ENCODE assay signal across 24 mouse cellular contexts in the genomic region with DNA sequence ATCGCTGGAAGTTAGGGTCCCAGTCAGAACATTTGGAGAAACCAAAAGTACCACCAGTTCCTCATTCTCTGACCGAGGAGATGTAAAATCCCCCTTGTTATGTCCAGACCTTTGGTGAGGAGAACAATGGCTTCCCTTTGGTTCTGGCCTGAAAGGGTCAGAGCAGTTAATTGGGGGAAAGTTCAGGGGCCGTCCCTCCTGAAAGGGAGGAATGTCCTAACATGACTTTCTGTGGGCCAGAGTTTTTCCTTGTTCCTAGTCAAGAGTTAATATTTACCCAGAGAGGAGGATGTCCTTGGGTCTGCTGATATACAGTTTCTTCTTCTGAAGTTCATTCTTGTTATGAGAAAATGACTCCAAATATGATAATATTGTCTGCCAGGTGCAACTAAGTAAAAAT. TPM values are rescaled to one million over a fixed set of nuclear protein-coding genes. Genes with fewer than 3 reads are reported as not detected.
A peak's percentile ranks its signal among the peaks of the same experiment; 100 is the strongest.
DNase-seq lines count a peak whose midpoint lies in the region; ATAC-seq and TF ChIP-seq lines count a peak whose summit lies in the region.
"Not testable (repeated sequence)": the region's sequence is repeated elsewhere in the genome, so short reads cannot be mapped to it uniquely, and the experiment has no call there.
"Had no signal": no experiment of that assay in that cellular context is flagged by ENCODE, and none has a peak within 500 bp of the region (broad histone marks: within the 10 kb centered on the region; RNA-seq: fewer than 3 reads in every experiment).

No protein-coding gene starts in this region.

- H3K27me3 ChIP-seq in intestine, postnatal 0 days (replicated peaks; ENCODE audit: control insufficient read depth, insufficient read depth, low read length); liver, adult 2 months (ENCODE audit: control insufficient read depth, insufficient read depth, low read length); spleen, adult 2 months (ENCODE audit: control insufficient read depth, insufficient read depth, low read length): not testable (repeated sequence)

- H3K36me3 ChIP-seq in intestine, postnatal 0 days (ENCODE audit: control insufficient read depth, insufficient read depth); liver, adult 2 months (ENCODE audit: control insufficient read depth, insufficient read depth, low read length); spleen, adult 2 months (ENCODE audit: control insufficient read depth, insufficient read depth, low read length): not testable (repeated sequence)

- H3K9me3 ChIP-seq in intestine, postnatal 0 days (ENCODE audit: control insufficient read depth) = not testable (repeated sequence)

- not testable (repeated sequence) for H3K27ac ChIP-seq in intestine, postnatal 0 days (ENCODE audit: low read depth, low read length)
- peak overlapping the region; percentile 72 for H3K27ac ChIP-seq in liver, adult 2 months (replicated peaks; ENCODE audit: insufficient read depth, low read depth, low read length)
- H3K27ac ChIP-seq in spleen, adult 2 months (ENCODE audit: insufficient read depth, low read length) = peak overlapping the region; percentile 88; the same call in 1 of the 2 replicates

- not testable (repeated sequence) for TF ChIP-seq POLR2A in liver, adult 2 months (IDR thresholded peaks at IDR 0.05; ENCODE audit: extremely low read depth, insufficient read depth, low read length); spleen, adult 2 months (IDR thresholded peaks at IDR 0.05; ENCODE audit: low read depth, low read length)

- H3K79me2 ChIP-seq in liver, adult 2 months (ENCODE audit: control insufficient read depth, insufficient read depth, low read length) = not testable (repeated sequence)

- not testable (repeated sequence) for H3K4me3 ChIP-seq in intestine, postnatal 0 days (ENCODE audit: low read depth, low read length); liver, adult 2 months (ENCODE audit: insufficient read depth, low read depth, low read length); spleen, adult 2 months (ENCODE audit: extremely low read depth, insufficient read depth, insufficient read length)

- H3K4me1 ChIP-seq in intestine, postnatal 0 days (replicated peaks; ENCODE audit: control insufficient read depth, insufficient read depth, low read length); liver, adult 2 months (ENCODE audit: control insufficient read depth, insufficient read depth, low read length): not testable (repeated sequence)
- H3K4me1 ChIP-seq in spleen, adult 2 months (ENCODE audit: control insufficient read depth, insufficient read depth, insufficient read length) = peaks cover 45% of the 10 kb centered on the region

- peak; percentile 16; the same call in 1 of the 2 replicates for ATAC-seq in common myeloid progenitor, adult 5-6 weeks (replicated peaks; ENCODE audit: low read depth, poor library complexity, severe bottlenecking)
- ATAC-seq in intestine, postnatal 0 days = not testable (repeated sequence)

- DNase-seq in kidney, adult 18-20 months = peak; percentile 55
- DNase-seq in kidney, adult 8-10 months = peak; percentile 66 to 81
- DNase-seq in kidney, postnatal 10 days = peak; percentile 57
- peak; percentile 55 to 81 for DNase-seq in kidney, postnatal 25 days
- peak; percentile 59 for DNase-seq in liver, adult 2 months (ENCODE audit: extremely low read depth, low read depth, low spot score)
- not testable (repeated sequence) for DNase-seq in spleen, adult 2 months (ENCODE audit: low read depth in 1 of 2, low spot score in 2 of 2)

- 41% methylated on average over 3 of the region's 3 CpGs for WGBS in intestine, postnatal 0 days
- 55% methylated on average over 3 of the region's 3 CpGs for WGBS in liver, adult 2 months
- WGBS in spleen, adult 2 months = 40% methylated on average over 3 of the region's 3 CpGs

- H3K4me2 ChIP-seq in intestine, postnatal 0 days (replicated peaks; ENCODE audit: low read depth) = 0 out of 2 replicates have a peak overlapping the region, but pooled peaks have one; percentile 24

- TF ChIP-seq CTCF in intestine, postnatal 0 days (IDR thresholded peaks at IDR 0.05; ENCODE audit: low read depth); liver, adult 2 months (IDR thresholded peaks at IDR 0.05; ENCODE audit: low read depth, low read length); spleen, adult 2 months (IDR thresholded peaks at IDR 0.05; ENCODE audit: extremely low read depth, insufficient read depth, insufficient read length, insufficient replicate concordance): not testable (repeated sequence)

- not testable (repeated sequence) for H3K9ac ChIP-seq in intestine, postnatal 0 days (ENCODE audit: low read depth, low read length); liver, adult 2 months (ENCODE audit: low read depth, low read length)

RNA-seq across cellular contexts. Expression of a gene that starts 33.6 kb away (rescaled TPM):
- total RNA-seq in common myeloid progenitor, adult 5-6 weeks (2017) = not detected in 2 replicates
- polyA plus RNA-seq in intestine, postnatal 0 days (2015; fragmentation: Nextera tagmentation; extraction: Ambion mirVana) = not detected in 2 replicates
- not detected in 2 replicates for total RNA-seq in liver, adult 2 months (2014; rRNA removed)
- polyA plus RNA-seq in liver, adult 2 months (2012; rRNA removed) = not detected in 2 replicates
- polyA plus RNA-seq in spleen, adult 2 months (2012; rRNA removed) = 0.20 and 0.23 TPM in 2 replicates
- total RNA-seq: adrenal gland, adult 18-20 months; adrenal gland, adult 8-10 months; adrenal gland, postnatal 14 days; adrenal gland, postnatal 36 days; CH12.LX; G1E had no signal
- polyA plus RNA-seq: activated CD4-positive, CD25-positive, alpha-beta regulatory T cell, adult 4 months; CD4-positive, CD25-positive, alpha-beta regulatory T cell, adult 4 months; embryonic facial prominence, embryonic 11.5 days; embryonic facial prominence, embryonic 13.5 days; embryonic facial prominence, embryonic 15.5 days; erythroblast, embryonic 14.5 days; forebrain, embryonic 10.5 days; forebrain, embryonic 12.5 days; forebrain, embryonic 14.5 days; Patski had no signal

RNA-seq across cellular contexts. Expression of a gene that starts 38.8 kb away (rescaled TPM):
- total RNA-seq in common myeloid progenitor, adult 5-6 weeks (2017) = 83.4 and 99.2 TPM in 2 replicates
- 295 TPM in 2 replicates for polyA plus RNA-seq in intestine, postnatal 0 days (2015; fragmentation: Nextera tagmentation; extraction: Ambion mirVana)
- 157 and 174 TPM in 2 replicates for total RNA-seq in liver, adult 2 months (2014; rRNA removed)
- 132 and 152 TPM in 2 replicates for polyA plus RNA-seq in liver, adult 2 months (2012; rRNA removed)
- 80.8 and 211 TPM in 2 replicates for polyA plus RNA-seq in spleen, adult 2 months (2012; rRNA removed)
